Mouse (Mus musculus) CH12.LX (cell line): Measurements from ENCODE around the gene Btla.
A peak's percentile ranks its signal among the peaks of the same experiment; 100 is the strongest.

Experiments
- CTCF ChIP-seq, 2 experiments: IDR thresholded peaks in 1 of 2; conservative IDR thresholded peaks in 1 of 2; 2 replicates each; pipeline ENCODE4 v1.5.1; 2011 to 2012; ENCODE audit warnings: low read depth in 2 of 2, low read length in 2 of 2, improper control_type of control experiment in 1 of 2, inconsistent platforms in 1 of 2, mild to moderate bottlenecking in 1 of 2, moderate library complexity in 1 of 2
- HCFC1 ChIP-seq: IDR thresholded peaks from 2 replicates; pipeline ENCODE4 v1.6.1; 2012; ENCODE audit warnings: low read depth, mild to moderate bottlenecking, inconsistent platforms, low read length, improper control_type of control experiment
- PAX5 ChIP-seq: IDR thresholded peaks from 2 replicates; pipeline ENCODE4 v1.6.1; 2012; ENCODE audit warnings: low read length, inconsistent platforms, mixed read lengths
- POLR2A ChIP-seq: IDR thresholded peaks from 2 replicates; pipeline ENCODE4 v1.6.1; 2011; ENCODE audit warnings: low read depth, mild to moderate bottlenecking, improper control_type of control experiment, low read length

GRCm38 (mm10) chr16:45283093-45283492, 59.0 kb downstream of the Btla start:
- TF ChIP-seq PAX5 (no peak), HCFC1 (no peak), POLR2A (no peak), CTCF (conservative IDR thresholded peaks at IDR 0.05 in 1 of 2, IDR thresholded peaks at IDR 0.05 in 1 of 2; ENCODE audit: low read depth in 2 of 2, low read length in 2 of 2) (peak; percentile 41 to 89; a peak in 3 of 4 replicates)
